Mouse (Mus musculus): ENCODE data around the gene Zcchc14.
A peak's percentile ranks its signal among the peaks of the same experiment; 100 is the strongest.

Gene Zcchc14

DNA sequence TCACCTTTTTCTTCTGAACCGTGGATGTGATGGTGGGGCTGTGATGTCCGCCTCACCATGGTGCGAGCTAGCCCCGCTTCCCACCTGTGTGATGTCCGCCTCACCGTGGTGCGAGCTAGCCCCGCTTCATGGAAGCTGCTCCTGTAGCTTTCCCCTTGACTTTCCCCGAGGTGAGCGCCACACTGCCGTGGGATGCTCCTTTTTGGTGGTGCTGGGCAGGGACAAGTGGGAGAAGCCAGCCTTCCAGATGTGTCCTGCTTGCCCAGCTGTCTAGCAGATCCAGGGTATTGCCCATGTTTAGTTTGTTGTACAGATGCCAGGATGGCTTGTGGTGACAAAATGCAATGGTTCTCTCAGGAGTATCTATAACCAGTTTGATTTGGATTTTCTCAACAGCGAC, 10.4 kb upstream of the Zcchc14 start:
- peak; percentile 90 for DNase-seq

DNA sequence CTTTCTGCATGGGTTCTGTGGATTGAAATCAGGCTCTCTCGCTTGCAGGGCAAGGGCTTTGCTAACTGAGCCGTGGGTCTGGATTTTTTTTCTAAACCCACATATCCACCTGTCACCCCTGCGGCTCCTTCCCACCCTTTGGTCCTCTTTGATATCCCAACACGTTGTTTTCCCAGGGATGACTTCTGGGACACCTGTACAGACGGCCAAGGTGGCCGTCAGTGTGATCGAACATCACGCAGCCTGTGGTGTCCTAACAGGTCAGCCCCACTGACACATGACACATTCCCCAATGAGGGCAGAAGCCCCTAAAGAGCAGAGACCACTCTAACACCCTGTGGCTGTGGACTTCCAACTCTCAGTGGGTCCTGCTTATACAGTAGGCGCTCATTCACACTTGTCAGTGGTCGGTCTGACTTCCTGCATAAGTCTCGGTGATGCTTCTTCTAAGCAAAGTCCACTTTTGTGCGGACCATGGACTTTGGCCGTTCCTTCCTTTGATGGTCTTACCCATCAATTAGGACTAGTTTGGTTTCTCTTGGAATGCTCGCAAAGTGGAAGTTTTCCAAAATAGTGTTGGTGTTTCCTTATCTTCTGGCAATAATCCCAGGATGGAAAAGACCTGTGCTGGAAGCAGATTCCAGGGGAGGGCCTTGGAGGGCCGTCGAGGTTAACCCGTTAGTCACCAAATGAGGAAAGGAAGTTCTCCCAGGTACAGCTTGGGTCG, 9.1 kb upstream of the Zcchc14 start:
- peak; percentile 91 for DNase-seq

DNA sequence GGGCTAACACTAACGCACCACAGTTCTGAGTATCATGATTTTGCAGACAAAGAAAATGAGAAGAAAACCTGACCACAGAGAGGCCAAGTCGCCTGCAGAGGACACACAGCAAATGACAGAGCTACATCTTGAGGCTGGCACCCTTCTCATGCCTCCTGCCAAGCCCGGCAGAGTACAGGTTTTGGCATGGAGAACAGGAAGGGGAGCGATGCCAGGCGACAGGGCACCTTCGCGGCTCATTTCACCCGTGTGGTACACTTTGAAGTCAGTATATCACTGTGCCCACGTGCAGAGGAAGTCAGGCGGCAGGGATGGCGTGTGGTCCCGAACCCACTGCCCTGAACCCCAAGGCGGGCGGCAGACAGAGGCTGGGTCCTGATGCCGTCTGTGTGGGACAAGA, 7.9 kb upstream of the Zcchc14 start:
- DNase-seq = no peak

DNA sequence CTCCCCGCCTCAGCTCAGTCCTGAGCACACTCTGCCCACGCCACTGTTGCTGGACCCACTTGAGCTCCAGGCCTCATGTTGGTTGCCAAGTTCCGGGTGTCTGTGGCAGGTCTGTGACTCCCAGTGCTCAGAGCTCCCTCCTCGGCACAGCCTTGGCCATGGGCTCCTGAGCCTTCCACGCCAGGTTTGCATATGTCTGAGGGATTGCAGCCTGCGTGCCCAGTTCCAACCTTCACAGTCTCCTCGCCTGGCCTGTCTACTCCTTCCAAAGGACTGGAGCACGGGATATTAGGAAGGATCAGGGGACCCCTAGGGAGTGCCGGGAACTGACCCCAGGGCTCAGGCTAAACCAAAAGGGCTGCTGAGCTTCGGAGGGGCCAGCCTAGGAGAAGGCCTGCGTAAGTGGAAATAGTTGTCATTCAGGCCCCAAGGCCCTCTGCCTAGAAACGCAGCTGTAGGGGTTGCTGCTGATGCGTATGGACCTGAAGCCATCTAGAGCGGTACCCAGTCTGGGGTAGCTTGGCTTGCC, 2.3 kb upstream of the Zcchc14 start:
- DNase-seq = peak; percentile 93

DNA sequence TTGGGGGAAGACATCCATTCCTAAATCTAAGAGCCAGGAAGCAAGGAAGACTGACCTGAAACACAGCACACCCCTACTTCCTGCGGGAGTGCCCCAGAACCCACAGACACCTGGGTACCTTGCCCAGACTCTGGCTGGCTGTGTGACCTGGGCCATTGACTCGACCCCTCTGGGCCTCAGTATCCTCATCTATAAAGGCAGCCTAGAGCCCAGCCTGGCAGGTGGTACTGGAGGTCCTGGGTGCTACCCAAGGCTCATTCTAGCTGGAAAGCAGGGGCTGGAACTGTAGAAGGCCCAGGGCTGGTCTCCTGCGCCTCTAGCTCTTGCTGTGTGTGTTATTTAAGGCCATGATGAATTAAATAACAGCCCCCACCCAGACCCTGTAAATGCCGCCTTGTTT, 1.4 kb upstream of the Zcchc14 start:
- peak; percentile 94 for DNase-seq

DNA sequence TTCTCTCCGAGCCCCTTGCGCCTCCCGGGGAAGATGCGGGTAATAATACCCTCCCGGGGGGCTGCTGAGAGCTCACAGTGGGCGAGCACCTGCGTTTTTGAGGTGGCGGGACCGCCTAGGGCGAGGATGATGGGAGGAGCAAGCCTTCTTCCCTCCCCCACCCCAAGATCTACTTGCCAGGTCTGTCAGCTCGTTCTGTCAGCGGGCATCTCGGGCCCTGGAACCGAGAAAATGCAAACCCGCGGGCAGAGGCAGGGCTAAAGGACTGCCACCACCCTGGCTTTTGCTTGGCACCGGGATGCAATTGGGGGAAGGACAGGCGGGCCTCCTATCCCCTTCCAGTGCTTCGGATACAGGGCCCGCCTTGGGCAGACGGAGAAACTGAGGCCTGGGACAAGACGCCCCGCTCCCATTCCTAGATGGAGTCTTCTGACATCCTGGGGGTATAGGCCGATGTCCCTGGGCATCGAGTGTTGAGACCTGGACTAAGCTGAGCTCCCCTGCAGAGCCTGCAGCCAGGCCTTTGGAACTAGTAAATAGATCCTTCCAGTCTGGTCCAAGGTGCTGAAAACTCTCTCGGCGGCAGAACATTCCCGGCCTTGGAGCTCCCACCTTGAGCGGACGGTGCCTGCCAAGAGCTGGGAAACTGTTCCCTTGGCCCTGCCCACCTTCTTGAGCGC, 779 bp upstream of the Zcchc14 start:
- DNase-seq = no peak

DNA sequence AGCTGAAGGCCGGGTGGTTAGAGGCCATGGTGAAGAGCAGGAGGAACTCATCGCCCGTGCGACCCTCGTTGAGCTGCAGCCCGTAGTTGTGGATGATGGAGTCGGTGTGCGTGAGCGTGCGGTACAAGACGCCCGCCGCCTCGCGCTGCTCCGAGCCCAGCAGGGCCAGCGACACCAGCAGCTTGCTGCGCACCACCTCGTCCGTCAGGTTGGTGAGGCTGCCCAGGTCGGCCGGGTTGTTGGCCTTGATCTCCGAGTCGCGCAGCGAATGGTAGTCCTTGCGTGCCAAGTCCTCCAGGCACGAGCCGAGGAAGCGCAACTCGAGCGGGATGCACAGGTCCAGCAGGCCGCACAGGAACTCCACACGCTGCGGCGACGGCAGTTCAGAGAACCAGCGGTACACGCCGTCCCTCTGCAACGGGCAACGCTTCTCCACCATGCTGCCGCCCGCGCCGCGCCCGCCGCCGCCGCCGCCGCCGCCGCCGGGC, 783 bp downstream of the Zcchc14 start:
- DNase-seq = peak; percentile 95

DNA sequence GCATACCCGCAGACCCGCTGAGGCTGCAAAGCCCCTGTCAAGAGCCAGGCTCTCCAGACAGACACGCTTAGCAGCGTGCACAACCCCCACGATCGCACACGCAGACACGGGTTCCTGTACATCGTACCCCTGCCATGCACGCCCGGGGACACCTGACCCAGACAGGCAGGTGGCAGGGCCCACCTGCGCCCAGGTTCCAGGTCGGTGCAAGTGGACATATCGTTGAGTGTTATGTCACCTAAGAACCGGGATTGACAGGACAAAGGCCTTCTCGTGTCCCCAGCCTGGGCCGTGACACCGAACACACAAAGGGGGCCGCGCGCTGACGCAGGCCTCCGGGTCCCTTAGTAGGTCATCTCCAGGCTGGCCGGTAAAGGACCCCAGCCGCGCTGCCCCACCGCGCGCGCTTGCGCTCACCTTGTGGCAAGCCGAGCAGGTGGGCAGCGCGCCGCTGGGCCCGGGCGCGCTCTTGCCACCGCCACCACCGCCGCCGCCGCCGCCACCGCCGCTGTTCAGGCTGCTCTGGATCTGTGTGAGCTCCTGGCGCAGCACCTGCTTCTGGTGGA, 1.3 kb downstream of the Zcchc14 start:
- peak; percentile 93 for DNase-seq

DNA sequence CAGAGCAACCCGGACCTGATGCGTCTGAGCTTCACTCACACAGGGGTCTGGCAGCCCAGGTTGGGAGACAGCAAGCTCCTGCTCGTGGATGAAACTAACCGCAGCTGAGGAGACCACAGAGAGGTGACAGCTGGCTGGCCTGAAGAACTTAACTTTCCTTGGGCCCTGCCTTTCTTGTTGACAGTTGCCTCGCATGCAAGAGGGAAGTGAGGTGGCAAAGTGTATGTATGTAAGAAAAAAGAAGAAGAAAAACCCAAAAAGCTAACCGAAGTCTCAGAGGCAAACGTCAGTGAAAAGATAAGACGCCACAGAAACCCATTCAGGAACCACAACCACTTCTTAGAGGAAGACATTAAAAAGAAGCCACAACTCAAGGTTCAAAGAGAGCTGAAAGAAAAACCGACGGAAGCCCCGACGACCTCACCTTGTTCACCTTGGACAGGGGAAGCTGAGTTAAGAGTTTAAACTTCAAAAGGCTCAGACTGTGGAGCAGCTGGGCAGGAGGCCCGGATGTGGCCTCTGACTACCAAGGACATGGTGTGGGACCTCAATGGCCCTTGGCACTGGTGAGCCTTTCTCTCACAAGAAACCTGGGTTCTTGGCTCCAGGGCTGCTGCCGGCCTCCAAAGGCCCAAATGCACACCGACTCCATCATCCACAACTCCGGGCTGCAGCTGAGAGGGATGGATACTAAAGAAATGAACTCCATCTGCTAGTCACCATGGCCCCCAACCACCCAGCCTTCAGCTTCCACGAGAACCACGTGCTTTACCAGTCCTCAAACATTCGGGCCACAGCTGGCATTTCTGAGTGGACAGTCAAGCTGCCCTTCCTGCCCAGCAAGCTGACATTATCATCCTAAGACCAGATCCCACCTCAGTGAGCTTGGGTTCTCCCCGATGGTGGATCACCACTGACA, 2.1 kb downstream of the Zcchc14 start:
- peak; percentile 92 for DNase-seq

DNA sequence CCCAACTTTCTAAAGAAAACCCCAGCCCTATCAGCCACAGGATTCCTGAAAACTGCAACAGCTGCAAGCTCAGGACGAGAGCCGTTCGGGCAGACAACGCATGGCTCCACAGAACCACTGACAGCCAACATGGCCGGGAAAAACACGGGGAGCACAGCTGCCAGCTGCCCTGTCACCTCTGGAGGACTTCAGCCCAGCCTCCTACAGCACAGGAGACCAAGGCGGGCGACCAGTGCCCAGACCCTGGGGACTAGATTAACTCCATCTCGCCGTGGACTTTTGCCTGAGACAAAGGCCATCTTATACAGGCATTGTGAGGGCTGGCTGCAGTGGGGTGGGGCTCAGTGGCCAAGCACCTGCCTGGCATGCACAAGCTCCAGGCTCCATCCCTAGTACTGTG, 2.8 kb downstream of the Zcchc14 start:
- no peak for DNase-seq

DNA sequence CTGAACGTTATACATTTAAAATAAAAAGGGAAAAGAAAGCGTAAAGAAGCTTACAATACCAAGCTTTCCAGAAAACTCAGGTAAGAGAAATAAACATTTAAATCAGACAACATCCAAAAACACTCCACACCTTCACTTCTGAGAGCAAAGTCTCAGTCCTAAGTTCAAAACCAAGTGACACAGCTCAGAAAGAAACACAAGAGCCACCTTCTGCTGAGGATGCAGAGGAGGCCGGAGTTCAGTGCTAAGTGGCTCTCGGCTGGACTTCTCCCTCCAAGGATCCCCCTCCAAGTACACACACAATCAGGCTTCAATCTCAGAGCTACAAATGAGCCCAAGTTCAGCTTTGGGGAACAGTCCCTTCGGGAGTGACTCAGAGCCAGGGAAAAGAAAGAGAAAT, 3.3 kb downstream of the Zcchc14 start:
- no peak for DNase-seq

DNA sequence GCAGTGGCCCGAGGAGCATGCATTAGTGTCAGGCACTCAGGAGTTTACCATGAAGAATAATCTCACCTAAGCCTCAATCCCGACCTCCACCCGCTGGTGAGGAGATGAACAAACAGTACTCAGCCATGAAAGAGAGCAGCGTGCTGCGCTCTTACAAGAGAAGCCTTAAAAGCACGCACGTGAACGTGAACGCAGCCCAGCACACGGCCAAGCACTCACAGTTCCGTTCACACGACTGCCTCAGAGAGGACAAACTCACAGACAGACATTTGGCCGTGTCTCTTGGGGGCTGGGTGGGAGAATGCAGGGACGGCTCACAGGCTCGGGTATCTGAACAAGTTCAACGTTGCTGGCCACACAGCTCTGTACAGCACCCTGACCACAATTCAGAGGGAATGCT, 4.2 kb downstream of the Zcchc14 start:
- no peak for DNase-seq

DNA sequence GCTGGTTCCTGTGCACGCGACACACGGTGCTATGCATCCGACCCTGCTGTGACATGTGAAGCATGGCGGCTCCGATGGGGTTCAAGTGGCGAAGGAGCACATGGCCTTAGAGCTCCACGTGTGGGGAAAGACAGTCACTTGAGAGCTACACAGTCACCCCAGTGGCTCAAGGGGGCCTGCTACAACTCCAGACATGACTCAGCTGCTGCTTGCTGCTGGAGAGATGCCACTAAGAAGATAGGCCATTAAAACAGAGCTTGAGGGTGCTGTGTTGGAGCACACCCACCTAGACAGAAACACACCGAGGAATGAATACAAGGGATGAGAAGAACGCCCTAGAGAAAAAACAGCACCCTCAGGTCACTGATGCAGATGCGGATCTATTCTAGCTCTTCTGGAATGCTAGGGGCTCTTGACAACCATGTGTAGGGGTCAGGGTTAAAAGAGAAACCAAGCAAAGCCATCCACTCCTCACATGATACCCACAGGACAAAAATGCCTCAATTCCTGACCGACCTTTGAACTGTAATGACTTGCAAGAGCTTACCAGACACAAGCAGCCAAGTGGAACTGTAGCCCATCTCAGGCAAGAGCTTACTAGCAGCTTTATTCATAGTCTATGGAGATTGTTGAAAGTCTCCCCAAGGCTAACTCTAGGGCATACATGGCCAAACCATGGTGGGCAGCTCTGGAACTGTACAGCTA, 5.0 kb downstream of the Zcchc14 start:
- peak; percentile 96 for DNase-seq

DNA sequence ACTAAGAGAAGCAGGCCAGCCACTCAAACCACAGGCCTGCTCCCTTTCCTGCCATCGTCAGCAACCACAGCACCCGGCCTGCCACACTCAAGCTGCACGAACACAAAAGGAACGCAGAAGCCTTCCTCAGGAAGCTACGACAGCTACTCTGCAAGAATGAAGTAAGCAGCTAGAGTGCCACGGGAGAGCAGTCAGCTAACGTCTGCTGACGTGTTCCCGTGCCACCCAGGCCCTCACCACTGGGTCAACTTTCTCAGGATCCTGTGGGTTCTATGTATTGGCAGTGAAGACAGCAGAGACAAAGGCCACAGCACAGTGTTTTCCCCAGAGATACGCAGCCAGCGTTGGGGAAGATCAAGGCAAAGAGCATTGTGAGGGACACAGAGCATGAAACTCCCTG, 9.3 kb downstream of the Zcchc14 start:
- DNase-seq = peak; percentile 95

DNA sequence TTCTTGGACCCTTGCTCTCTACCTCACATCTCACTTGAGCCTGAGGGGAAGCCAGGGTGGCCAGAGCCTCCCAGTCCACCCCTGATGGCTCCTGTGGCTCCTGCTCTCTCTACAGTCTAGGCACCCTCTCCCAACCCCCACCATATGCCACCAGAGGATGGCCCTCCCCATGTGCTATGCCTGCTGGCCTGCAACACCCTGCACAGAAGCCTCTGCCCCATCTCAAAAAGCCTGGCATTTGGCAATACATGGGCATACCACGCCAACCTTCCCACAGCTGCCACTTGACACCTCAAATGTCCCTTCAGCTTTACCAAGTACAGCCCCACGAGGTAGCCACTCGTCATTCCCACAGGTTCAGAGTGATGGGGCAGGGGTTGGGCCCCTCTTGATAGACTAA, 9.9 kb downstream of the Zcchc14 start:
- DNase-seq = peak; percentile 95

DNA sequence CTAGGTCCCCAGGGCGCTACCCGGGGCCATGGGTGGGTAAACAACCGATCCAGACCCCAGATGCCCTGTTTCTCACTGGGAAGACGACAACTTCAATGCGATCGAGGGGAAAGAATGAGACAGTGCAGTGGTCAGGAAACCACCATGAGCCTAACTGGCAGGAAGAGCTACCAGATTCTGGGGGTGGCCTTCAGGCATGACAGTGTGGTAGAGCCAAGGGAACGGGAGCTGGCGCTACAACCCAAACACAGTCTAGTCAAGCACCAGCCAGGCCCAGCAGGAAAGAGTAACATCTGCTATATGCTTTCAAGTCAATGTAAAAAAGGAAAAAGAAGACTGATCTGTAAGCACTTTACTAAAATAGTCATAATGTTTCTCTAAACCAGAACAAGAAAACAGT, 16.5 kb downstream of the Zcchc14 start:
- peak; percentile 87 for DNase-seq

DNA sequence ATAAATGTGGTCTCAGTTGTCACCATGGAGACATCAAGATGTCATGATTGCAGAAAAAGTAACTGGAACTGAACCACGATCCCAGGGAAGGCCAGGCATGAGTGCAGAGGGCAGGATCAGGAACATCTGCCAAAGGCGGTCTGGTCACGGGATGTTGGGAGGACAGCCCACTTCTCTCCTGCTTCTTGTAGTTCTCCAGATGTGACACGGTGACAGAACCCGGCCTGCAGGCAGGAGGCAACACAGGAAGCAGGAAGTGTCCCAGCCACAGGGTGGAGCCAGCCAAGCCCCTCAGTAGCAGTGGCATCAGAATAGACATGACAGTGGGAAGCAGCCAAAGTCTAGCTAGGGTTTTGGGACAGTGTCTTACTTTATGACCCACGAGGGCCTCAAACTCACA, 17.2 kb downstream of the Zcchc14 start:
- peak; percentile 98 for DNase-seq

DNA sequence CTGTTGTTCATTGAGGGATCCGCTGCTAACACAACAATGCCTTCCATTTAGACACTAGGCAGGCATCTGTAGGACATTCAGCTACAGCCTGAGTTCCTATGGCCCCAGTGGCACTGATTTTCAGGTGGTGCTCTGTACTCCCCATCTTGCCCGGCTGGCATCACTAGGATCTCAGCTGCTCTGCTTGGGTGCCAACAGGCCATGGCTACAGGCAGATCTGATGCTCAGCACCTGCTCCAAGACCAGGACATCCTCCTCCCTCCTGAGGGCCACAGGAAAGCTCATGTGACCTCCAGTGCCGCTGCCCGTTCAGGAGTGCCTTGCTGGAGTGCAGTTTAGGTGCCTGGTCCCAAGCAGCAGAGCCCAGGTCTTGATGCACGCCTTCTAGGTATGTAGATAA, 20.3 kb downstream of the Zcchc14 start:
- DNase-seq = no peak

DNA sequence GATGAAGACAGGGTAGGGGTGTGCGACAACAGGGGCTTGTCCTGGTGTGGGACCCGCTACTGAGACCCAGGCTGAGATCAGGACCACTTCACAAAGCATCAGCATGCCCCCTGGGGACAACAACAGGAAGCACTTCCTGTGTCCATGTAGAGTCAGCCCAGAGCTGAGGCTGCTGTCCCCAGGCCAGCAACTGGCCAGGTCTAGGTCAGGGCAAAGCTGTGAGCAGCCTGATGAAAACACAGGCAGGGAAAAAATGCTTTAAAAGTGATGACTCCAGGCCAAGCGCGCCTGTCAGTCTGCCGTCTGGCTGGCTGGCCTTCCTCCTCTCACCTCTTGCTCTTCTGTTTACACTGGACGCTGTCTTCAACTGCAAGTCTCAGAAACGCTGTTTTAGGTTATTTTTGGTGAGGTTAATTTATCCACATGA, 21.0 kb downstream of the Zcchc14 start:
- DNase-seq = peak; percentile 99

DNA sequence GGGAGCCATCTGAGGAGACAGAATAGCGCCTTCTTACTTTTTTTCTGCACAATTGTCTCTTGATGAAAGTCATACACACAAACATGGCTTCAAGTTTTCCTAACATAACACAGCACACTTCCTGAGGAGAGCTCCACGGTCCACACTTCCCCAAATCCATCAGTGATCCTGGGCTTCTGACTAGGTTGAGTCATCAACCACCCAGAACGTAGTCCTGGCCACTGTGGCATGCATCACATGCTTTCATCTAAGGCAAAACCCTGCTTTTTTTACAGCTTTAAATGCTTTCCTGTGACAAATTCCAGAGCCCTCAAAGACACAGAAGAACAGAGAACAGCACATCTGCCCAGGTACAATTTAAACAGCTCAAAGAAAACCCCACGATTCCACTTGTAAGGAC, 24.0 kb downstream of the Zcchc14 start:
- DNase-seq = no peak

DNA sequence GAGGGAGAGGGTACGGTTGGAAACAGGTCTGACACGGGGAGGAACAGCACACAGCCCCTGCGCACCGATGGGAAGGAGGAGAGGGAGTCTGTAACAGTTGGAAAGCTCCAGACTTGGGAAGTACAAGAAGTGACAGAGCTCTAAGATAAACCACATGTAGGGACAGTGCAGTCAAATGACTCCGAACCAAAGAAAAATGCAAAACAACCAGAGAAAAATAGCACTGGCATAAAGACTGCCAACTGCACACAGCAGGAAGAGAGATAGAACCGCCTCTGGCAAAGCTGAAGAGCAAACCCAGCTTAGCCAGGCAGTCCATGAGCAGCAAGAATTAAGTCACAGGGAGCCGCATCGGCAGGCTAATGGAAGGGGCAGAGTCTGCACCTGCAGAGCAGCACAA, 29.7 kb downstream of the Zcchc14 start:
- DNase-seq = no peak

DNA sequence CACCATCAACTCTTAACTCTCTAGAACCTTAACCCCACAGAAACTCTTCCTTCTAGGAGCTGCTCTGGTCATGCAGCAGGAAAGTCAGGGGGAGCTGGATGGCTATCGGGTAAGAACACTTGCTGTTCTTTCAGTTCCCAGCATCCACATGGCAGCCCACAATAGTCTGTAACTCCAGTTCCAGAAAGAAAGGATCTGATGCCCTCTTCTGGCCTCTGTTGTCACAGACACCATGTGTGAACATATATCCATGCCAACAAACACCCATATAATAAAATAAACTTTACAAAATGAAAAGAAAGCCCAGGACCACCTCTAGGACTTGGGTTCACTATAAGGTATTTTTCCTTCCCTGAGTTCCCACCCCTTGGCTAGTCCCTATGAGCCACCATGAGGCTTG, 30.8 kb downstream of the Zcchc14 start:
- no peak for DNase-seq
